Mouse (Mus musculus): ENCODE results near the gene Tmem109.

GRCm38 (mm10) chr19:10870676-10871075, 11.1 kb downstream of the Tmem109 start:
- TF ChIP-seq USF1 (IDR thresholded peaks at IDR 0.05; ENCODE audit: low read depth) (no peak), TCF12 (IDR thresholded peaks at IDR 0.05; ENCODE audit: insufficient read depth, poor library complexity, severe bottlenecking) (no peak), POLR2A (IDR thresholded peaks at IDR 0.05; ENCODE audit: insufficient read length, low read depth) (no peak), TCF3 (IDR thresholded peaks at IDR 0.05; ENCODE audit: insufficient read length, low read depth) (no peak), MYOG (IDR thresholded peaks at IDR 0.05; ENCODE audit: control insufficient read depth in 1 of 3, insufficient read depth in 1 of 3, insufficient read length in 2 of 3, low read depth in 2 of 3) (no peak), POLR2AphosphoS2 (IDR thresholded peaks at IDR 0.05; ENCODE audit: insufficient read length, low read depth) (no peak), MYOD1 (IDR thresholded peaks at IDR 0.05; ENCODE audit: control insufficient read depth in 1 of 3, insufficient read length in 2 of 3, low read depth in 2 of 3) (no peak)

Measured in myocyte (in vitro differentiated cells).